Mouse (Mus musculus): ENCODE data around the gene Acot5. TPM values are rescaled to one million over a fixed set of nuclear protein-coding genes. Genes with fewer than 3 reads are reported as not detected.
"Not testable (repeated sequence)": the region's sequence is repeated elsewhere in the genome, so short reads cannot be mapped to it uniquely, and the experiment has no call there.

Gene Acot5
- polyA plus RNA-seq, 1 experiment from 2014 or later = not detected

GRCm38 (mm10) chr12:84071696-84072095, 2.6 kb downstream of the Acot5 start:
- Histone ChIP-seq H3K4me2 (no peak overlapping the region), H3K4me1 (ENCODE audit: insufficient read depth) (no peaks in the 10 kb centered on the region), H3K9me3 (ENCODE audit: low read depth, low read length) (no peaks in the 10 kb centered on the region), H3K27ac (ENCODE audit: low read depth) (no peak overlapping the region), H3K9ac (no peak overlapping the region), H3K36me3 (ENCODE audit: insufficient read depth) (no peaks in the 10 kb centered on the region), H3K4me3 (ENCODE audit: low read depth, low read length) (no peak overlapping the region), H3K27me3 (ENCODE audit: insufficient read depth, low read length) (peaks cover 13% of the 10 kb centered on the region)
- ATAC-seq (ENCODE audit: insufficient read depth) (no peak), DNase-seq (no peak)
- no peak for TF ChIP-seq CTCF (IDR thresholded peaks at IDR 0.05; ENCODE audit: low read depth)
- WGBS = 88% methylated on average over 2 of the region's 2 CpGs

GRCm38 (mm10) chr12:84077371-84077990, 8.4 kb downstream of the Acot5 start:
- TF ChIP-seq CTCF (IDR thresholded peaks at IDR 0.05; ENCODE audit: low read depth) = no peak
- H3K27me3 ChIP-seq (ENCODE audit: insufficient read depth, low read length) = no peaks in the 10 kb centered on the region
- no peaks in the 10 kb centered on the region for H3K9me3 ChIP-seq (ENCODE audit: low read depth, low read length)
- ATAC-seq (ENCODE audit: insufficient read depth) (no peak), DNase-seq (no peak)
- WGBS = 72% methylated on average over 4 of the region's 4 CpGs
- H3K4me2 ChIP-seq = no peak overlapping the region
- no peaks in the 10 kb centered on the region for H3K4me1 ChIP-seq (ENCODE audit: insufficient read depth)
- H3K9ac ChIP-seq = no peak overlapping the region
- H3K36me3 ChIP-seq (ENCODE audit: insufficient read depth) = no peaks in the 10 kb centered on the region
- H3K4me3 ChIP-seq (ENCODE audit: low read depth, low read length) = no peak overlapping the region
- H3K27ac ChIP-seq (ENCODE audit: low read depth) = no peak overlapping the region

GRCm38 (mm10) chr12:84083842-84084241, 14.7 kb downstream of the Acot5 start:
- Histone ChIP-seq H3K4me2 (no peak overlapping the region), H3K27ac (ENCODE audit: low read depth) (no peak overlapping the region), H3K4me3 (ENCODE audit: low read depth, low read length) (no peak overlapping the region), H3K4me1 (ENCODE audit: insufficient read depth) (no peaks in the 10 kb centered on the region), H3K27me3 (ENCODE audit: insufficient read depth, low read length) (no peaks in the 10 kb centered on the region), H3K36me3 (ENCODE audit: insufficient read depth) (no peaks in the 10 kb centered on the region), H3K9me3 (ENCODE audit: low read depth, low read length) (no peaks in the 10 kb centered on the region; the same call in 1 of the 2 replicates), H3K9ac (no peak overlapping the region)
- ATAC-seq (ENCODE audit: insufficient read depth) = no peak
- no peak for DNase-seq
- no peak for TF ChIP-seq CTCF (IDR thresholded peaks at IDR 0.05; ENCODE audit: low read depth)
- WGBS = 72% methylated on average over 2 of the region's 2 CpGs

- H3K9ac ChIP-seq = no peak overlapping the region
- no peak overlapping the region for H3K4me2 ChIP-seq
- DNase-seq (no peak), ATAC-seq (ENCODE audit: insufficient read depth) (no peak)
- TF ChIP-seq CTCF (IDR thresholded peaks at IDR 0.05; ENCODE audit: low read depth) = no peak
- no peaks in the 10 kb centered on the region for H3K27me3 ChIP-seq (ENCODE audit: insufficient read depth, low read length)
- no peaks in the 10 kb centered on the region; the same call in 1 of the 2 replicates for H3K9me3 ChIP-seq (ENCODE audit: low read depth, low read length)
- H3K4me1 ChIP-seq (ENCODE audit: insufficient read depth) = no peaks in the 10 kb centered on the region
- H3K36me3 ChIP-seq (ENCODE audit: insufficient read depth) = no peaks in the 10 kb centered on the region
- WGBS = 69% methylated on average over 4 of the region's 4 CpGs
- H3K4me3 ChIP-seq (ENCODE audit: low read depth, low read length) = no peak overlapping the region
- H3K27ac ChIP-seq (ENCODE audit: low read depth) = no peak overlapping the region
Observed at GRCm38 (mm10) chr12:84084581-84084980, 15.5 kb downstream of the Acot5 start.

- DNase-seq; H3K4me1 ChIP-seq (ENCODE audit: insufficient read depth); H3K27ac ChIP-seq (ENCODE audit: low read depth); H3K27me3 ChIP-seq (ENCODE audit: insufficient read depth, low read length); H3K9ac ChIP-seq; H3K36me3 ChIP-seq (ENCODE audit: insufficient read depth); H3K9me3 ChIP-seq (ENCODE audit: low read depth, low read length); ATAC-seq (ENCODE audit: insufficient read depth); H3K4me2 ChIP-seq; H3K4me3 ChIP-seq (ENCODE audit: low read depth, low read length): not testable (repeated sequence)
- WGBS = 86% methylated on average over 5 of the region's 5 CpGs
Observed at GRCm38 (mm10) chr12:84094666-84095065, 25.5 kb downstream of the Acot5 start.

GRCm38 (mm10) chr12:84099605-84100004, 30.5 kb downstream of the Acot5 start:
- ATAC-seq (ENCODE audit: insufficient read depth) = no peak
- no peak for DNase-seq
- H3K4me1 ChIP-seq (ENCODE audit: insufficient read depth) = no peaks in the 10 kb centered on the region
- no peak for TF ChIP-seq CTCF (IDR thresholded peaks at IDR 0.05; ENCODE audit: low read depth)
- H3K27me3 ChIP-seq (ENCODE audit: insufficient read depth, low read length) = no peaks in the 10 kb centered on the region
- H3K4me2 ChIP-seq = no peak overlapping the region
- no peaks in the 10 kb centered on the region for H3K9me3 ChIP-seq (ENCODE audit: low read depth, low read length)
- no peaks in the 10 kb centered on the region for H3K36me3 ChIP-seq (ENCODE audit: insufficient read depth)
- H3K27ac ChIP-seq (ENCODE audit: low read depth) = no peak overlapping the region
- no peak overlapping the region for H3K4me3 ChIP-seq (ENCODE audit: low read depth, low read length)
- no peak overlapping the region for H3K9ac ChIP-seq
- WGBS = 95% methylated on average over 2 of the region's 2 CpGs

GRCm38 (mm10) chr12:84100071-84100470, 30.9 kb downstream of the Acot5 start:
- ATAC-seq (ENCODE audit: insufficient read depth) (no peak), DNase-seq (peak; percentile 5)
- H3K9ac ChIP-seq = no peak overlapping the region
- H3K36me3 ChIP-seq (ENCODE audit: insufficient read depth) = no peaks in the 10 kb centered on the region
- TF ChIP-seq CTCF (IDR thresholded peaks at IDR 0.05; ENCODE audit: low read depth) = no peak
- no peaks in the 10 kb centered on the region for H3K4me1 ChIP-seq (ENCODE audit: insufficient read depth)
- peak overlapping the region; percentile 78 for H3K4me2 ChIP-seq
- WGBS = 45% methylated on average over 1 of the region's 1 CpGs
- H3K9me3 ChIP-seq (ENCODE audit: low read depth, low read length) = no peaks in the 10 kb centered on the region
- no peak overlapping the region for H3K27ac ChIP-seq (ENCODE audit: low read depth)
- H3K27me3 ChIP-seq (ENCODE audit: insufficient read depth, low read length) = no peaks in the 10 kb centered on the region
- H3K4me3 ChIP-seq (ENCODE audit: low read depth, low read length) = no peak overlapping the region

- ATAC-seq (ENCODE audit: insufficient read depth) (peak; percentile 89), DNase-seq (peak; percentile 77)
- H3K4me1 ChIP-seq (ENCODE audit: insufficient read depth); H3K36me3 ChIP-seq (ENCODE audit: insufficient read depth); H3K9me3 ChIP-seq (ENCODE audit: low read depth, low read length); H3K27me3 ChIP-seq (ENCODE audit: insufficient read depth, low read length): not testable (repeated sequence)
- Histone ChIP-seq H3K4me3 (ENCODE audit: low read depth, low read length) (peak within 1 kb of the TSS; percentile 50), H3K27ac (ENCODE audit: low read depth) (0 out of 2 replicates have a peak within 1 kb of the TSS, but pooled peaks have one; percentile 18), H3K9ac (peak within 1 kb of the TSS; percentile 65), H3K4me2 (peak within 1 kb of the TSS; percentile 78)
- under 1% methylated on average over 70 of the region's 80 CpGs for WGBS
Observed at GRCm38 (mm10) chr12:84100604-84101492, 31.7 kb downstream of the Acot5 start, which contains the start of gene Acot6. TSS of gene Acot6 (plus strand) at chr12:84100654.

Data from lung, embryonic 14.5 days (tissue).